Mouse (Mus musculus) liver, embryonic 18 days (tissue): ENCODE data around the gene D10Jhu81e. TPM values are rescaled to one million over a fixed set of nuclear protein-coding genes. Genes with fewer than 3 reads are reported as not detected.

Experiments
- polyA plus RNA-seq: library from polyadenylated mRNA; depleted of rRNA; stranded (reverse); fragments of >200 nt; gene quantifications from 2 replicates; pipeline ENCODE4 v1.2.3, GENCODE M21; 2012; rRNA removed

D10Jhu81e gene
- polyA plus RNA-seq: 65.9 and 70.8 TPM in 2 replicates

DNA sequence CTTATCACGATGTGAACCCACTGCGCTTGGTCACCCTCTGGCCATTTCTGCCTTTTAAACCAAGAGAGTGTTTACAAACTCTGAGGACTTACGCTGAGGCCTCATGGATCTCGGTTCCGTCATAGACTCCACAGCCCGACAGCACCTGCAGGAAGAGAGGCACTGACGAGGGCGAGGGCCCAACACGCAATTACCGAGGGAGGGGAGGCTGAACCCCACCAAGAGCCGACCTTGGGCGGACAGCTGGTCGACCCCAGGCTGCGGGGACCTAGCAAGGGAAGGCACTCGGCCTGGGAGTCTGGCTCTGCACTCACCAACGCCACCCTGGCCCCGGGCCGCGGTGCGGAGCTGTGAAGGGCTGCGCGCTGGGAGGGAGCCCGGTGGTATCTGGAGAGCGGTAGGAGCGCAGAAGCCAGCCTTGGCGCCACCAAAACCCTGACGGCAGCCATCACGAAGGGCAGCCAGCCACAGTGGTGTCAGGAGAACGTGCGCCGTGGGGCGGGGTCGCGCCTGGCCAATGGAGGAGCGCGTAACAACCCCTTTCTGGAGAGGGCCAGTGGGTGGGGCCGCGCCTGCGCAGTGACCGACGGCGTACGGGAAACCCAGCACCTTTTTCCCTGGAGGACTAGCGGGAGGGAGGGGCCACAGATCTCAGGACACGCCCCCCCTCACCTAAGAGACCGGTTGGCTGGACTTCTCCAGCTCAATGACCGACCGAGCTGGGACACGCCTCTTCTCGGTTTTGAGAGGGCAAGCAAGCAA is at the start of gene D10Jhu81e:
Gene D10Jhu81e, minus strand, starts transcription at position 502 of the 762 bp plus-strand sequence.

DNA sequence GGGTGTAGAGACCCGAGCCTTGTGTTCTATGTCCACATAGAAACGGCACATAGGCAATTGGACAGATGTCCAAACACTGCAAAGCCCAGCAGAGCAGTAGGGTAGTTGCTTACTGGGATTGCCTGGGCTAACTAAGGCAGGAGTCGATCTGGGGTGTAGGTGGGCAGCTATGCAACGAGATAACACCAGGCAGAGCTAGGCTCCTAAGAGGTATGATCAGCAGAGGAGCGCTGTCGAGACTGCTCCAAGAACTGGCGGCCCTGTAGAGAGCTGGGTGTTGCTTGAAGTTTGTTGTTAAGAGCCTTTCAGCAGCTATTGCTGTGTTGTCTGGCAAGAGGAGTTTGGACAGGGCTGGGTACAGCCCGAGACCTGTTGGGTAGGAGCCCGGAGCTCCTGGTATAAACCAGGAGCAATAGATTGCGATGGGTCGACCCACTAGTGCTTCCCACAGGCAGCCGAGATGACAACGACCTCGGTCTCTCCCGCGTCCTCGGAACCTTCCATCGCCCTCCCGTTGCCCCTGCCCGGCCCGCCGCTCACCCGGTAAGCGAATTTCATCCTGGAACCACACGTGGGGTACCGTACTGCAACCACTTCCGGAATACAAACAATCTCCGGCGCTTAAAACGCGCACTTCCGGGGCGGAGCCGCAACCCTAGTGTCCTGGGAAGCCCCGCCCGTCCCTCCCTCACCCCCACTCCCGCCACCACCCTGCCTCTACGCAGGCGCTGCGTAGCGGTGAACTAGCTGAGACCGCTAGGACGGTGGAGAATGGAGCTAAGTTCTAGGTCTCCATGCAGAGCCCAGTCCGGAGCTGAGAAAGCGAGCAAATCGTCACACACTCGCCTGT is 15.2 kb upstream of the D10Jhu81e start, which contains the start of gene Pwp2:
Gene Pwp2, minus strand, starts transcription at position 619 of the 850 bp plus-strand sequence.

Other genes with a start within 250 kb of the D10Jhu81e start
- 9.9 and 16.6 TPM in 2 replicates for gene Trpm2, start 199.2 kb downstream of the D10Jhu81e start, polyA plus RNA-seq
- gene 1810043G02Rik, start 191.3 kb downstream of the D10Jhu81e start, polyA plus RNA-seq: 4.6 and 5.0 TPM in 2 replicates
- 52.9 and 54.7 TPM in 2 replicates for gene Pfkl, start 159.7 kb downstream of the D10Jhu81e start, polyA plus RNA-seq
- gene Dnmt3l, start 127.8 kb downstream of the D10Jhu81e start, polyA plus RNA-seq: 0.02 and 0.05 TPM in 2 replicates
- gene Aire, start 126.2 kb downstream of the D10Jhu81e start, polyA plus RNA-seq: 0.02 TPM in 2 replicates
- gene Icosl, start 100.5 kb downstream of the D10Jhu81e start, polyA plus RNA-seq: 3.0 and 3.3 TPM in 2 replicates
- 5.5 and 5.8 TPM in 2 replicates for gene Pwp2, start 15.4 kb upstream of the D10Jhu81e start, polyA plus RNA-seq
- gene Trappc10, start 74.9 kb upstream of the D10Jhu81e start, polyA plus RNA-seq: 11.6 and 11.9 TPM in 2 replicates
- gene Agpat3, start 182.7 kb upstream of the D10Jhu81e start, polyA plus RNA-seq: 71.9 and 76.1 TPM in 2 replicates
- gene Rrp1, start 243.3 kb upstream of the D10Jhu81e start, polyA plus RNA-seq: 75.8 and 87.1 TPM in 2 replicates